Mouse (Mus musculus): ENCODE results near the gene Clasp2.

DNA sequence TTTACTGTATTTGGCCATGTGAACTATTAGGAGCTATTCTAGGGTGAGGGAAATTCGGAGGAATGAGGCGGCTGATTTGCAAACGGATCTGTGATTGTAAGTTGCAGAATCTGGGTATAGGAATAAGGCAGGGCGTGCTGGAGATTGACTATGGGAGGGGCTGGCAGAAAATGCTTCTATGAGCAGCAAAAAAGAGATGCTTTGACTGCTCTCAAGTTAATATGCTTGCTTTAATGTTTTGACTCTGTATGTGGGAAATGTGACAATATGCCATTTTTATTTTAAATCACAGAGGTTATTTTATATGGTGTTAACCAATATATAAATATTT lies 71.4 kb downstream of the Clasp2 start:
- no peak for TF ChIP-seq TAL1 (IDR thresholded peaks at IDR 0.05; ENCODE audit: low read length)
- no peak for TF ChIP-seq GATA1 (IDR thresholded peaks at IDR 0.05; ENCODE audit: low read length)
